Mouse (Mus musculus) E14TG2a.4 (cell line): ENCODE measurements around the gene Slc13a3.

Source experiments
- CTCF ChIP-seq: conservative IDR thresholded peaks from 2 replicates; pipeline ENCODE4 v1.5.1; 2014; ENCODE audit warnings: low read length
- NANOG ChIP-seq: IDR thresholded peaks from 2 replicates; pipeline ENCODE4 v1.6.1; 2014; ENCODE audit warnings: borderline replicate concordance, low read length, mixed read lengths

GRCm38 (mm10) chr2:165512870-165513600 lies 40.0 kb upstream of the Slc13a3 start:
- TF ChIP-seq CTCF (no peak), NANOG (no peak)
